Mouse (Mus musculus) CH12.LX (cell line): ENCODE results near the gene Mpped1. TPM values are rescaled to one million over a fixed set of nuclear protein-coding genes. Genes with fewer than 3 reads are reported as not detected.

Source experiments
- DNase-seq: peaks from one replicate; pipeline ENCODE4 v3.0.0-alpha.2; 2013; ENCODE audit errors: extremely low read depth
- H3K27ac ChIP-seq: 2 replicates; pipeline ENCODE4 v1.5.1; 2012; ENCODE audit warnings: low read depth, mild to moderate bottlenecking, control low read depth, moderate library complexity; ENCODE audit not compliant: insufficient read depth
- H3K27me3 ChIP-seq: replicated peaks from 2 replicates; pipeline ENCODE3; 2012; ENCODE audit warnings: inconsistent platforms
- H3K36me3 ChIP-seq, 2 experiments: replicated peaks in 1 of 2; 2 replicates each; pipeline versions ENCODE3 to v1.6.1; 2012; ENCODE audit warnings: inconsistent platforms in 1 of 2, low read length in 1 of 2, mild to moderate bottlenecking in 1 of 2, mixed read lengths in 1 of 2, moderate library complexity in 1 of 2; ENCODE audit not compliant: control insufficient read depth in 1 of 2, insufficient read depth in 1 of 2
- H3K4me1 ChIP-seq, 2 experiments: 2 replicates each; pipeline ENCODE4 v1.6.1; 2012; ENCODE audit warnings: inconsistent platforms in 1 of 2, moderate library complexity in 1 of 2; ENCODE audit not compliant: insufficient read depth in 2 of 2, control insufficient read depth in 1 of 2
- H3K4me2 ChIP-seq: 2 replicates; pipeline ENCODE4 v1.6.1; 2012; ENCODE audit warnings: low read depth, mild to moderate bottlenecking, control low read depth; ENCODE audit not compliant: poor library complexity, insufficient read depth, severe bottlenecking
- H3K4me3 ChIP-seq, 3 experiments: fragments of 150-350 bp in 1 of 3; sonication (generic) in 1 of 3; replicated peaks in 1 of 3; 2 replicates each; pipeline versions ENCODE3 to v1.5.1; 2011 to 2012; ENCODE audit warnings: low read depth in 2 of 3, low read length in 2 of 3, mild to moderate bottlenecking in 2 of 3, moderate library complexity in 2 of 3, control low read depth in 1 of 3, improper control_type of control experiment in 1 of 3, inconsistent platforms in 1 of 3, mixed read lengths in 1 of 3; ENCODE audit not compliant: poor library complexity in 1 of 3
- H3K79me2 ChIP-seq: replicated peaks from 2 replicates; pipeline ENCODE4 v1.6.1; 2012; ENCODE audit warnings: mild to moderate bottlenecking, moderate library complexity; ENCODE audit not compliant: control insufficient read depth, poor library complexity, insufficient read depth, severe bottlenecking; ENCODE audit errors: extremely low read depth
- H3K9ac ChIP-seq: 2 replicates; pipeline ENCODE4 v1.6.1; 2012; ENCODE audit warnings: low read depth, mild to moderate bottlenecking, control low read depth, moderate library complexity; ENCODE audit not compliant: insufficient read depth
- H3K9me3 ChIP-seq: replicated peaks from 2 replicates; pipeline ENCODE3; 2012; ENCODE audit warnings: low read length, inconsistent platforms, mixed read lengths
- BHLHE40 ChIP-seq: IDR thresholded peaks from 2 replicates; pipeline ENCODE4 v1.6.1; 2011; ENCODE audit warnings: mild to moderate bottlenecking, low read depth, low read length, improper control_type of control experiment
- CHD1 ChIP-seq: IDR thresholded peaks from 2 replicates; pipeline ENCODE4 v1.6.1; 2012; ENCODE audit warnings: low read depth, low read length, improper control_type of control experiment, inconsistent platforms
- CHD2 ChIP-seq: IDR thresholded peaks from 2 replicates; pipeline ENCODE4 v1.6.1; 2011; ENCODE audit warnings: low read length, improper control_type of control experiment
- CTCF ChIP-seq, 2 experiments: IDR thresholded peaks in 1 of 2; conservative IDR thresholded peaks in 1 of 2; 2 replicates each; pipeline ENCODE4 v1.5.1; 2011 to 2012; ENCODE audit warnings: low read depth in 2 of 2, low read length in 2 of 2, improper control_type of control experiment in 1 of 2, inconsistent platforms in 1 of 2, mild to moderate bottlenecking in 1 of 2, moderate library complexity in 1 of 2
- E2F4 ChIP-seq: IDR thresholded peaks from 2 replicates; pipeline ENCODE4 v1.6.1; 2011; ENCODE audit warnings: low read depth, low read length, improper control_type of control experiment; ENCODE audit not compliant: insufficient replicate concordance
- EP300 ChIP-seq: IDR thresholded peaks from 2 replicates; pipeline ENCODE4 v1.6.1; 2011; ENCODE audit warnings: low read length, improper control_type of control experiment
- ETS1 ChIP-seq: conservative IDR thresholded peaks from 2 replicates; pipeline ENCODE4 v1.6.1; 2012; ENCODE audit warnings: low read depth, mild to moderate bottlenecking, inconsistent platforms, low read length, improper control_type of control experiment, moderate library complexity
- GABPA ChIP-seq: IDR thresholded peaks from 2 replicates; pipeline ENCODE4 v1.6.1; 2012; ENCODE audit warnings: low read depth, low read length, improper control_type of control experiment, inconsistent platforms; ENCODE audit not compliant: insufficient replicate concordance
- JUN ChIP-seq: IDR thresholded peaks from 2 replicates; pipeline ENCODE4 v1.6.1; 2011; ENCODE audit warnings: low read depth, mild to moderate bottlenecking, low read length, improper control_type of control experiment, moderate library complexity; ENCODE audit not compliant: insufficient read depth
- MAZ ChIP-seq: IDR thresholded peaks from 2 replicates; pipeline ENCODE4 v1.6.1; 2012; ENCODE audit warnings: low read depth, mild to moderate bottlenecking, inconsistent platforms, low read length, improper control_type of control experiment, moderate library complexity
- MEF2A ChIP-seq: IDR thresholded peaks from 2 replicates; pipeline ENCODE4 v1.6.1; 2014; ENCODE audit warnings: low read depth, mild to moderate bottlenecking, inconsistent platforms, low read length, improper control_type of control experiment, borderline replicate concordance
- MXI1 ChIP-seq: IDR thresholded peaks from 2 replicates; pipeline ENCODE4 v1.6.1; 2011; ENCODE audit warnings: mild to moderate bottlenecking, low read depth, low read length, improper control_type of control experiment
- NRF1 ChIP-seq: IDR thresholded peaks from 2 replicates; pipeline ENCODE4 v1.6.1; 2014; ENCODE audit warnings: low read depth, mild to moderate bottlenecking, inconsistent platforms, low read length, improper control_type of control experiment, moderate library complexity
- POLR2AphosphoS2 ChIP-seq: IDR thresholded peaks from 2 replicates; pipeline ENCODE4 v1.6.1; 2011; ENCODE audit warnings: low read depth, low read length, improper control_type of control experiment
- RAD21 ChIP-seq: IDR thresholded peaks from 2 replicates; pipeline ENCODE4 v1.6.1; 2011; ENCODE audit warnings: low read depth, mild to moderate bottlenecking, low read length, improper control_type of control experiment, moderate library complexity
- TBP ChIP-seq: conservative IDR thresholded peaks from 2 replicates; pipeline ENCODE4 v1.6.1; 2011; ENCODE audit warnings: low read depth, low read length, improper control_type of control experiment
- UBTF ChIP-seq: IDR thresholded peaks from 2 replicates; pipeline ENCODE4 v1.6.1; 2012; ENCODE audit warnings: low read depth, mild to moderate bottlenecking, inconsistent platforms, low read length, improper control_type of control experiment, moderate library complexity
- USF2 ChIP-seq: conservative IDR thresholded peaks from 2 replicates; pipeline ENCODE4 v1.6.1; 2011; ENCODE audit warnings: low read depth, low read length, improper control_type of control experiment
- ZMIZ1 ChIP-seq: IDR thresholded peaks from 2 replicates; pipeline ENCODE4 v1.6.1; 2012; ENCODE audit warnings: low read depth, mild to moderate bottlenecking, inconsistent platforms, low read length, improper control_type of control experiment
- dilution Hi-C: fragments of 300-500 bp; cut with MboI; formaldehyde crosslinking; loops from 2 replicates; pipeline ENCODE4 v1.14.3; 2020; ENCODE audit warnings: low sequenced_read_pairs; ENCODE audit not compliant: extremely low pct_unique_long_range_greater_than_20kb, extremely low pct_ligation_motif_present
- in situ Hi-C: fragments of 300-500 bp; cut with MboI; formaldehyde crosslinking; loops from 3 replicates; pipeline ENCODE4 v1.14.3; 2019; ENCODE audit warnings: low sequenced_read_pairs, low pct_ligation_motif_present, low pct_unique_long_range_greater_than_20kb, mixed read lengths
- polyA plus RNA-seq: library from polyadenylated mRNA; unstranded; fragments of >175 nt; gene quantifications from 2 replicates; pipeline ENCODE4 v1.2.1, GENCODE M21; 2012; ENCODE audit warnings: low read depth; ENCODE audit not compliant: insufficient read length
- total RNA-seq, 2 experiments: library from RNA; depleted of rRNA; stranded (reverse); fragments of 300-350 nt in 1 of 2; fragments of >200 nt in 1 of 2; gene quantifications; 2 replicates each; pipeline ENCODE4 v1.2.3; 2012 to 2014

Gene Mpped1
- total and polyA plus RNA-seq, 3 experiments, result 0.07 to 0.42 TPM; not detected in 1

GRCm38 (mm10) chr15:83796924-83797323 lies 17.7 kb downstream of the Mpped1 start:
- no peaks in the 10 kb centered on the region for H3K36me3 ChIP-seq
- H3K9me3 ChIP-seq, result no peaks in the 10 kb centered on the region
- no peak overlapping the region for H3K4me3 ChIP-seq
- no peak overlapping the region for H3K9ac ChIP-seq
- dilution Hi-C loops (no loop called here), in situ Hi-C loops (no loop called here)
- no peak for DNase-seq
- no peaks in the 10 kb centered on the region for H3K79me2 ChIP-seq
- no peak for TF ChIP-seq RAD21
- no peak for TF ChIP-seq POLR2AphosphoS2
- TF ChIP-seq E2F4, result no peak
- TF ChIP-seq EP300, result no peak
- TF ChIP-seq MAZ, result no peak
- TF ChIP-seq USF2, result no peak
- TF ChIP-seq CTCF (conservative IDR thresholded peaks at IDR 0.05 in 1 of 2, IDR thresholded peaks at IDR 0.05 in 1 of 2; ENCODE audit: low read depth in 2 of 2, low read length in 2 of 2), result no peak
- no peak for TF ChIP-seq BHLHE40
- no peak for TF ChIP-seq MEF2A
- TF ChIP-seq JUN, result no peak
- no peak for TF ChIP-seq UBTF
- TF ChIP-seq, all 38 proteins: peak for 0
- Histone ChIP-seq H3K4me1 (no peaks in the 10 kb centered on the region), H3K4me2 (no peak overlapping the region), H3K27ac (no peak overlapping the region), H3K27me3 (peaks cover 89% of the 10 kb centered on the region)

- H3K9ac ChIP-seq, result no peak overlapping the region
- no peak overlapping the region for H3K4me2 ChIP-seq
- no peak overlapping the region for H3K4me3 ChIP-seq
- H3K36me3 ChIP-seq, result no peaks in the 10 kb centered on the region
- dilution Hi-C loops, result no loop called here
- no peaks in the 10 kb centered on the region for H3K9me3 ChIP-seq
- DNase-seq, result no peak
- no peak for TF ChIP-seq CHD2
- TF ChIP-seq NRF1, result no peak
- no peak for TF ChIP-seq CHD1
- TF ChIP-seq MXI1, result no peak
- TF ChIP-seq ZMIZ1, result no peak
- TF ChIP-seq GABPA, result no peak
- no peak for TF ChIP-seq UBTF
- TF ChIP-seq TBP, result no peak
- no peak for TF ChIP-seq ETS1
- no peak for TF ChIP-seq MAZ
- TF ChIP-seq, all 38 proteins: peak for 0
- Histone ChIP-seq H3K79me2 (no peaks in the 10 kb centered on the region), H3K27me3 (peaks cover 90% of the 10 kb centered on the region), H3K4me1 (no peaks in the 10 kb centered on the region), H3K27ac (no peak overlapping the region)
- in situ Hi-C loops, result no loop called here
These were observed 19.7 kb downstream of the Mpped1 start for GRCm38 (mm10) chr15:83798964-83799363.
